Mouse (Mus musculus): ENCODE measurements around the gene Pop5.
A peak's percentile ranks its signal among the peaks of the same experiment; 100 is the strongest.

The Pop5 gene

DNA sequence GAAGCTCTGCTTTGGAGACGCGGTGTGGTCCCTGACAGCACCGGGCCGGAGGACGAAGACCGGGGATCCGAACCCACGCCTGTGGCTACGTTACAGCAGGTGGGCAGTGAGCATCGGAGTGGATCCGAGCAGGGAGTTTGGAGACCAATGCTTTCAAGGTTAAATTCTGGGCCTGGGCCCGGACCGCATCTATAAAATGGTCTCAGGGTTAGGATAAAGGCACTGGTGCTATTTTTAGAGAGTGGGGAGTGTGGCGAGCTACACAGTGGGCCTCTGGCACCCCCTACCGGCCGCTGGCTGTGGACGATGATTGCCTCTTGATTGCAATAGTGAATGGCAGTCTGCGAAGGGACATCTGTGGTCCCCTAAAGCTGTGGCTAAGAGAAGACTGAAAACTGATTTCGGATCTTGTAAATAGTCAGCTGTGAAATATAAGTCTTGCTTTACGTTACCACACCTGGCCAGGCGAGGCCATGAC is at the start of gene Pop5:
Pop5 (plus strand) TSS at position 51 of the 478 bp plus-strand sequence.
- DNase-seq (ENCODE audit: low spot score), result peak; percentile 86

DNA sequence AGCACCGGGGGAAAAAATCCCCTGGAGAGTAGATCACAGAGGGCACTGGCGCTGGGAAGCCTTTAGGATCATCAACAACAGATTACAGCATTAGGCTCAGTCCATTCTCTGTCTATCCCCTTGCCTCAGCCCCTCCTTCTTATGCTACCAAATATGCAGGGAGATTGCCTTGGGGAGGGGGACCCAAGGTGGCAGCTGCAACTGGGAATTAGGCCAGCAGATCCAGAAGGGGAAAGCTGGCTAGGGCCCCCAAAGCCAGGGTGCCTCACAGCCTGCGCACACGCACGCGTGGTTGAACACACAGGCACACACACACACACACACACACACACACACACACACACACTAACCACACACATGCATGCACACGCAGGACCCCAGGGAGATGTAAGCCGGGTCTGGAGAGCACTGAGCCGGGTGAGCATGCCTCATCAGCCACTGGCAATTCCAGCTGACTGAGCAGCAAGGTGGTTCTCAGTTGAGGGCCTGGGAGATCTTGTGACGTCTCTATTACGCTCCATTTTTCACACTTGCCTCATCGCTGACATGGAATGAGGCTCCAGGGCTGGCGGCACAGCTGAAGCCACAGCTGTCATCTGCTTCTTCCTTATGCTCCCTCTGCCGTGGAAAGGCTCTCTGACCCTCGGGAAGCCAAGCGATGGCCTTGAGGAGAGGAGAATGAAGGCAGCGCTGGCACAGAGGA is 49.1 kb upstream of the Pop5 start:
- no peak for DNase-seq (ENCODE audit: low spot score)

DNA sequence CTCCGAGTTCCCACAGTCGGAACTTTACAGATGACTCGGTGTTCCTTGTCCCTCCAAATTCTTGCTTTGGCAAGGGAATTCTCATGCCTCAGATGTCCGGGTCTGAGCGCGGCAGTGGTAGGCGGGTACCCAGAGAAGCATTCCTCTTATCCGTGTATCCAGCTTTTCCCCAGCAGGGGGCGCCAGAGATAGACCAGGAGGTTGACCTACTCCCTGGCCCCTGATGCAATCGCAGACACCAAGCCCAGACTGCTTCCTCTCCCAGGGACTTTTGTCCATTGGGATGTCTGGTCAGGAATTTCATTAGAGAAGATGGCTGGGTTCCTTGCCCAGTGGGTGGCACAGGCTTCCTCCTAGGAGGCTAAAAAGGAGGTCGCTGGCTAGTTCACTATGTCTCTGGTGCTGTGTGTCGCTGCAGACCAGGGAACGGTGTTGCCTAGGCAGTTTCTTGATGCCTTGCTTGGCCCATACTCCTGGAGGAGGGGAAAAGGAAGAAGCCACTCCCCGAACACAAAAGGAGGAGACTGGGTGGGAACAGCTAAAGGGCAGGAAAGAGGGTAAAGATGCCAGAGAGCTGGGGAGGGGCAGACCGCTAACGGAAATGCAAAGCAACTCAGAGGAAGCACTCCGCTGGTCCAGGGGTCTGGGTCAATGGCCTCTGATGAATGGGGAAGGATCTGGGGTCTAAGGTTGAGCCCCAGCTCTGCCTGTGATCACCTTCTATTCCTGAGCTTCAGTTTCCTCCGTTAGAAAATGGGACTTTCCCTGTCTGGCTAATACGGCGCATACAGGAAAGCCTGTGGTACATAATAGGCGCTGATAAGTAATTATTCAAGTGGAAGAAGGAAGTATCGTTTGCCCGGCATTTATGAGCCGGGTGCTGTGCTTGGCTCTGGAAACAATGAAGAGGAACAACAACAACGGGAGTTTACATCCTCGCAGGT is 48.2 kb upstream of the Pop5 start:
- peak; percentile 79 for DNase-seq (ENCODE audit: low spot score)

DNA sequence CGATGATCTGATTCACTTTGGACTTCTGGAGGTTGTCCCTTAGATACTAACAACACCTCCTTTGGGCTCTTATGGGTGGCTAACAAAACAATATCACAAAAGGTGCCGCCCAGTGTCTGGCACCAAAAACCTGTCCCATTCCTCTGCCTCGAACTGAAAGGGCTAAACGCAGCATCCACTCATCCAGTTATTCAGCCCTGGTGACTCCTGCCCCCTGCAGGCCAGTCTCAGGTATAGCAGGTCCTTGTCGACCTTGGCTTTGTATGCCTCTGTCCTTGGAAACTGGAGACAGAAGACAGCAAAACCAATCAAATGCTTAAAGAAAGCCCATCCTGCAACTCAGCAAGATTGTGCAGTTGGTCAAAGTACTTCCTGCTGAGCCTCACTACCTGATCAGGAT is 46.8 kb upstream of the Pop5 start:
- peak; percentile 34 for DNase-seq (ENCODE audit: low spot score)

DNA sequence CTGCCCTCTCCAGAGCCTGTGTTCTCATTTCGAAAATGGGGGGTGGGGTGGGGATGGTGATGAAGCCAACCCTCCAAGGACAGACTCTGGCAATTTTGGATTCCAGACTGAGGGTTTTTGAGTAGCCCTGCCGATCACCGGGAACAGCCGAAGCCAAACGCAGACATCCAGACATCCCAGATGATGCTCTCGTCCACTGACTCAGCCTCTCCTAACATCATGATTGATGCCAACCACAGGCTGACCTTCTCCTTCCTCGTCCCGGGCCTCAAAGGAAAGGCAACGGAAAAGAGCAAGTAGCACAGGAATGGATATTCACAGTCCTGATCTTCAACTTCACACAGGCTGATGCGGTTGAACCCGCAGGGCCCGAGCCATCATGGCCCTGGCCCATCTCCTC is 45.6 kb upstream of the Pop5 start:
- no peak for DNase-seq (ENCODE audit: low spot score)

DNA sequence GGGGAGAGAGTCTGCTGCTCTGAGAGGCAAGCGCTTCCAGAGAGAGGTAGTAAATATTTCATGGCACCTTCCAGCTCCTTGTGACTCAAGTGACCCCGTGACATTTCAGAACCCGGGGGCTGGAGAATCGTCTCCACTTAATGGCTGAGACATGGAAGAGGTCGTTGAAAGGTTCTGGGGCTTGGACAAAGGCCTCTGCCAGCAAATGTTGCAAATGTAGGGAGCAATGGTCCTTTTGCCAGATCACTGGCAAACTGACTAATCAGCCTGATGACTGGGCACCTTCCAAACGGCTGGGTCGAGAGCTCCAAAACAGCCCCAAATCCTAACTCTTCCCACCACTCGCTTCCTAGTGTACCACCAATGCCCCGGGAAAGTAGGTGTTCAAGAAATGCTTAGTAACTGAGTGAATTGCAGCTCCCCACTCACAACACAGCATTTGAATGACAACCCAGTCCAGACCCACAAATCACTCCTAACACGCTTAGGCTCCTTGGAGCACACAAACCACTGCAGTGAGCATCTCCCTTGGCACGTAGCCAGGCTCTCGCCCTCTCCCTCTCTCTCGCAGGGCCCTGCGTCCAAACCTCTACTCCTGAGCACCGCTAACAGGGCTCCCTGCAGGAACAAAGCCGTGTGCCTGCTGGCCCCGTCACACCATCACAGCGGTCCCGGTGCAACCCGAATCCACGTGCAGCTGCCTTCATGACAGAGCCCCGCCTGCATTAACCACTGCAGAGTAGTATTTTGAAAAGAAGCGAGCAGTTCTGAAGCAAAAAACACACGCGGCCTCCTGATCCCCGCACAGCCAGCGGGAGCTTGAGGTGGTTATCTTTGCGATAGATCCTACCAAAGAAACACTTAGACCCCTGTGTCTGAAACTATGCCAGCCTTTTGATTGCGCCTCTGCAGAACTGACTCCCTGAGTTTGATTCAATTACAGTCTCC is 43.5 kb upstream of the Pop5 start:
- no peak for DNase-seq (ENCODE audit: low spot score)

DNA sequence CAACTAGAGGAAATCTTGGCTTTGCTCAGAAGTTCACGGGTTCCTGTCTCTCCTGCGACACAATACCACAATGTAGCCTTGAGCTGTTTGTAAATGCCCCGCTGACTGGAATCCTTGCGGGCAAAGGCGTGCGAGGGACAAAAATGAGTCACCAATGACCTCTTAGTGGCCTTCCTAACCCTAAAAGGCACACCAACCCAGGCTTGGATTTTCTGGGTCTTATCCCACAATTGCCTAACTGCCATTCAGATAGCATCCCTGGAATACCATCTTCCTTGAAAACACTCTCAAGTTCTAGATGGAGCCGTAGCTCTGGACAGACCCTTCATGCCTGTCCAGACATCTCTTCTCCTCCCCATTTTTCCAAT is 42.8 kb upstream of the Pop5 start:
- no peak for DNase-seq (ENCODE audit: low spot score)

DNA sequence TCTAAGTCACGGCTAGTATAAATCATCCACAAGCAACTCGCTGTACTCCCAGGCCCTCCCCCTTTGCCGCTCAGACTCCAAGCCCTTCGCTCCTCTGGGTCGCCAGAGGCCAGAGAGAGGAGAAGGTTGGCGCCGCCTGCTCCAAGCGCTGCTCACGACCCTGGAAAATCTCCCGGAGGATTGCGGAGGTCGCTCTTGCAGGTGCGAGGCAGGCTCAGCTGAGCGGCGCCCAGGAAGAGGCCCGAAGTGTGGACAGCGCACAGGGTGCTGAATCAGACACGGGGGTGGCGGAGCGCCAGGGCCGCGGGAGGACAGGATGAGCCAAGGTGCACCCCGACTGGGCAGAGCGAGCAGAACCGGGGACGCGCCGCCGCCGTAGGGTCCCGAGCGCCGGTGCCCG is 42.4 kb upstream of the Pop5 start:
- no peak for DNase-seq (ENCODE audit: low spot score)

DNA sequence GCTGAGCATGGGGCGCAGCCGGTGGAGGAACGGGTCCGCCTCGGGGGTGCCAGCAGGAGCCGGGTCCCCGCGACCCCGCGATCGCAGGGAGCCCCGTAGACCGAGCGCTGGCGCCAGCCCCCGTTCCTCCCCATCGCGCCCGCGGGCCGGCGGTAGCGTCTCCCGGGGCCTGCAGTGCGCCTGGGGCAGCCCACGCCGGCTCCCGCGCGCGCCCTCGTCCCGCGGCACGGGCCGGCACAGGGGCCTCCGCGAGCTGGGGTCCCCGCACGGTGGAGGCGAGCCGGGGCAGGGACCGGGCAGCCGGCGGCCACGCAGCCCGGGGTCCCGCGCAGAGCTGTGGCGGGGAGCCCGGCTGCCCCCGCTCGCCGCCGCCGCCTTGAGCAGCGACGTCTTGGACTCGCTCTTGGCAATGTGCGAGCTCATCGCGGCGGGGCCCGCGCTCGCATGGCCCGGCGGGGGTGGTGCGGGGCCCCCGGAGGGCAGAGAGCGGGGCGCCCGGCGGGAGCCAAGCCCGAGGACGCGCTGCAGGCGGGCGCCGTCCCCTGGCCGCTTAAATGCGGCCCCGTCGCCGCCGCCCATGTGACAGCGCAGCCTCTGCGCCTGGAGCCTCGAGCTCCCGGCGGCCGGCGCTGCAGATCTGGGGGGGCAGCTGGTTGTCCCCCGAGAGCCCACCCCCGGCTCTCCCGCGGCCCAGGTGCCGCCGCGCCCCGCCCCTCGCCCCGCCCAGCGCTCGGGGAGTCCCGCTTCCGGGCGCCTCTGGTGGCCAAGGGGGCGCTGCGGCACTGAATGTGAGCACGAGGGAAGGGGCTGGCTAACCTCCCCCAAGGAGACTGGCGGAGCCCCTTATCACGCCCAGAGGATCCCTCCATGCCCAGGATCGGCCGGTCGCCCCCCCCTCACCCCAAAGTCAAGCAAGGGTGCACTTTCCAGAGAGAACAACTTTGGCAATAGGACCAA is 41.7 kb upstream of the Pop5 start, which contains the start of gene Cabp1:
Cabp1 (minus strand) TSS at position 713 of the 957 bp plus-strand sequence.
- DNase-seq (ENCODE audit: low spot score), result no peak

DNA sequence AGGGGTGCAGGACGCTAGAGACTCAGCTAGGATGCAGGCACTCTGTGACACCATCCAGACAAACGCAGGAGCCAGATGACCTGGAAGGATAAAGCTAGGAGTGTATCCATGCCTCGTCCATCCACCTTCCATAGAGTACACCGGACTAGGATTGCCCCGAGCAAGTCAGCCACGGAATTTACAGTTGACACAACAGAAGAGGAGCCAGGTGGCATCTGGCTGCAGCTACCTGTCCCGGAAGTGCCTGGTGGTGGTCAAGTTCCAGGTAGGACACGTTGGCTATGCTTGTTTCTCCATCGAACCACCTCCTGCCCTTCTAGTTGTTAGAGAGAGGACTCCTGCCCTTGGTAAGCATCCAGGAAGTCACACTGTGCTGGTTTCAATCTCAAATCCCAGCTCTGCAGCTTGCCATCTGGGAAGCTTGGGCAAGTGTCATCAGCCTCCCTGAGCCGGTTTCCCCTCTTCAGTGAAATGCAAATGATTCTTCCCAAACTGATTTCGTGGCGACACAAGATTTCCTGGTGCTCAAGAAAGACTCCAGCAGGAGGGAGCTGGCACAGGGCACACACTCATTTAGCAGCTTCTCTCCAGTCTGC is 40.9 kb upstream of the Pop5 start:
- no peak for DNase-seq (ENCODE audit: low spot score)

DNA sequence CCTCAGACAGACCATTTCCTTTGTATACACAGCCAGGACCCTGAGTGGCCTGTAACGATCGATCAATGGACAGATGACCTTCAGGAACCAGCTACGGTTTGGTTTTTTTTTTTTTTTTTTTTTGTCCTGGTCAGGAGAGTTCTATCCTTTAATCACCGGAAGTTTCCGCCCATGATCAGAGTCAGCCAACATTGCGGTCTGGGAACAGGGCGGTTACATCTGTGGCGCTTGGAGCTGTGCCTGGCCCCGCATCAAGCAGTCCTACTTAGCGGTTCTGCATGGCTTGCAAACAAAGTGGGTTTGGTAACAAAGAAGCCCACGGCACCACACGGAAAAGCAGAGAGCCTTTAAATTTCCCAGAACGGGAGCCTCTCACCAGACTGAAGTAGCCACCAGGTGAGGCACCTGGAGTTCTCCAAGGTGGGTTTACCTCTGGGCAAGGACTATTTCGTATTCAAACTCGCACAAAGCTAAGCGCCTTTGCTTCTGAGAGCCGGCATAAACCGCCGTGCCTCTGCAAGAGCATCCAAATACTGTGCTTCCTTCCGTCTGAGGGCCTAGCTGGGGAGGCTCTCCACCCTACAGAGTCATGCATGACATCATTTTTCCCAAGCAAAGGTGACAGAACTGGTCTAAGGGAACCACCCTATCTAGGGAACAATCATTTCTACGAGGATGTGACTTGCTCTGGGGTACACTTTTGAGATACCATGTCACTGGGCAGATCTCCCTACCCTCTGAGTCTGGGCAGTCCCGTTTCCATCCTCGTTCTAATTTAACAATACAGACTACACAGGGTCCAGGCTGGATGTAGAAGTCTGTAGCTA is 31.7 kb upstream of the Pop5 start:
- no peak for DNase-seq (ENCODE audit: low spot score)

DNA sequence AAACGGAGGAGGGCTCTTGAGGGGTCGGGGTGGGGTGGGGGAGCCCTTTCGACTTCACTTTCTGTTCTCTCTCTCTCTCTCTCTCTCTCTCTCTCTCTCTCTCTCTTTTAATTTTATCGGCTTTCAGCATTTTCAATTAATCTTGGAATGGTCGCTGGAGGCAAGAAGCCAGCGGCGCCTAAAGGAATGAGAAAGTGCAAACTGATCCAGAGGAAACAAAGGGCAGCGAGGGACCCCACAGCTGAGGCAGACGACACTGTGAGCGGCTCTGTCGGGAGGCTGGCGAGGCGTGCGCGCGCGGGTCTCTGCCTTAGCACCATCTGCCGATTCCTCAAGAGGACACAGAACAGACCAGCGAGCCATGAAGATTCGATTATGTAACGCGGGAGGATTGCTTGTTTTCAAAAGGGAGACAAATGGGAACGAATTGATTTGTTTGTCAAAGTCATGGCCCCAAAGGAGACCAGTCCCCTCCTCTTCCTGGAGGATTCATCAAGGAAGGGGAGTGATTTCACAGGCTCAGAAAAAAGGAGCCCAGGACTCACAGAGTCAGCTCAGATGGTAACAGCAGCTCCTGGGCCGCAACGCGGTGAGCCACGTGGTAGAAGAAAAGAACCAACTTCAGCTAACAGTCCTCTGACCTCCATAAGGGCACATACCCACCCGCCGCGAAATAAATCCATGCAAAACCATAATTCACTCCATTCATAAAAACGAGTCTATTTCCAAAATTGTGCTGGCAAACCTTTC is 30.9 kb upstream of the Pop5 start:
- DNase-seq (ENCODE audit: low spot score), result no peak

DNA sequence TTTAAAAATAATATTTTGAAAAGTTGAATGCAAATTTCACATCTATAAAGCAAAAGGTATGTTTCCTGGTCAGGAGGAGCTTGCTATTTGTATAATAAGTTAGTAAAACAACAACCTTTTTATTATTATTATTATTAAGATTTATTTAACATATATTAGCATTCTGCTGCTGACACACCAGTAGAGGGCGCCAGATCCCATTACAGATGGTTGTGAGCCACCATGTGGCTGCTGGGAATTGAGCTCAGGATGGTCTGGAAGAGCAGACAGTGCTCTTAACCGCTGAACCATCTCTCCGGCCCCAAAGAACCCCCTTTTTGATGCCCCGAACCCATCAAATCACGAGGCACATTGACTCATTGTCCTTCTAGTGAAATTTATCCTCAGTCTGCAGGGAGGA is 28.4 kb upstream of the Pop5 start:
- DNase-seq (ENCODE audit: low spot score), result no peak

DNA sequence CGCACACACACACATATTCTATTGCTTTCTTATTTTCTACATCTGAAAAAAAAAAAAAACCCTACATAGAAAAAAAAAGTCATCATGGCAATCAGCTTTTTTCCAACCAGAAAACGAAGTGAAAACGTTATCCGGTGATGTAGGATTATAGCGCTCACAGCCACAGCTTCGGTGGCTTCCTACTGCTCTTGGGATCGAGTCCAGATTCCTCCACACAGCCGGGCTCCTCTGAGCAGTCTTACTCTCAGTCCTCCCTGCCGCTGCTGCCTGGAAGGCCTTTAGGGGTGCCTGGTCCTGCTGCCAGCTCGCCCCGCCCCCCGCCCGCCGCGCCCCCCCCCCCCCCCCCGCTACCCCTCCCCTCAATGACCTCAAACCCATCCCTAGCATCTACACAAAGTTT is 27.7 kb upstream of the Pop5 start:
- no peak for DNase-seq (ENCODE audit: low spot score)

DNA sequence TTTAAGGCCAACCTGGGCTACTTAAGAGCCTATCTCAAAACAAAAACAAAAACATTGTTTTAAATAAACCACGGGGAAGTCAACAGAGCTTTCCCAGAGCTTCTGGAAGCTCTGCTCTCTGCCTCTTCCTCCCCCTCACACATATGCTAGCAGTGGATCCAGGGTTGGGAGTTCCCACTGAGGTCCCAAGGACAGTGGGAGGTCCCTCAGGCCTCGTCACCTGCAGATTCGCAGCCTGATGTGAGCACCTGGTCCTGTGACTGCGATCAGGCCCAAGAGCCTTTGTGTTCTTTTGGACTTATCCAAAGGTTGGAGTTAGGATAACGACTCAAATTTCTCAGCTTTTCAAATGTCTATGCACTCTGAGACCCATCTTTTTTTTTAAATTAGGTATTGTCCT is 27.0 kb upstream of the Pop5 start:
- DNase-seq (ENCODE audit: low spot score), result no peak

DNA sequence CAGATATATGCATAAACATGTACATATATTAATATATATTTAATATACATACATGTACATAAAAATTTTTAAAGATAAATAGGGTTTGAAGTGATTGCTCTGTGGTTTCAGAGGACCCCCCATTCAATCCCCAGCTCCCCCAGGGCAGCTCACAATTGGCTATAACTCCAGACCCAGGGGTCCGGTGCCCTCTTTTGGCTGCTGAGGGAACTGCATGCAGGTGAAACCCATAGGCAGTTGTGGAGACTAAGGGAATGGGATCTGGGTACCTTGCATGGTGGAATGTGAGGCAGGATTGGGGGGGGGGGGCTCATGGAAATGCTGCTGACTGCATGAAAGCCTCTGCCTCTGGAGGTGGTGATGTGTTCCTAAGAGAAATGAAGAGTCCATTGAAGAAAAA is 25.3 kb upstream of the Pop5 start:
- DNase-seq (ENCODE audit: low spot score), result peak; percentile 37

DNA sequence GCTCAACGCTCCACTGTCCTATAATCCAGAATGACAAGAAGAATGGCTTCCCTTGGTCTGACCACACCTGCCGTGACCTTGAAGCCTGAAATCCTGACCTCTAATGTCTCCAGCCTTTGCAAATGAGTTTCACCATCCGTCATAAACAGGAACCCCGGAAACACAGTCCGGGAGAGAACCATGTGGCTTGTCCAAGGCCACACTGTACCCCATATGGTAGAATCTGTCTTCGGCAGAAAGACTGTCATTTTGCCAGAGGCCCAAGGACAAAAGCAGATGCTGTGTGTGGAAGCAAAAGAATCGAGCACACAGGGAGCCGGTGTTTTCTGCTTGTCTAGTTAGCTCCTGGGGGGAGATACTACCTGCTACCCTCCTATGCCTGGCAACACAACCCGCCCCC is 23.2 kb upstream of the Pop5 start:
- no peak for DNase-seq (ENCODE audit: low spot score)

DNA sequence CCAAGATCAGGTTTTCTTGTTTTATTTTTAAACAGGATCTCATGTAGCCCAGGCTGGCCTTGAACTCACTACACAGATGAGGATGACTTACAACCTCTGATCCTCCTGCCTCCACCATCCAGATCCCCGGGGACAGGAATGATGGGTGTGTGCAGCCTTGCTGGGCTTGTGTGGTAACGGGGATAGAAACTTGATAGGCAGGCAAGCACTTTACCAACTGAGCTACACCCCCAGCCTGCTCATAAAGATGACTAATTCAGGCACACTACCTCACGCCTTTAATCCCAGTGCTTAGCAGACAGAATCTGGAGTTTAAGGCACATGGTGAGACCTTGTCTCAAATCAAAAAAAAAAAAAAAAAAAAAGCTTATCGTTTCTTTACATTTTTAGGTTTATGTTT is 22.8 kb upstream of the Pop5 start:
- no peak for DNase-seq (ENCODE audit: low spot score)

DNA sequence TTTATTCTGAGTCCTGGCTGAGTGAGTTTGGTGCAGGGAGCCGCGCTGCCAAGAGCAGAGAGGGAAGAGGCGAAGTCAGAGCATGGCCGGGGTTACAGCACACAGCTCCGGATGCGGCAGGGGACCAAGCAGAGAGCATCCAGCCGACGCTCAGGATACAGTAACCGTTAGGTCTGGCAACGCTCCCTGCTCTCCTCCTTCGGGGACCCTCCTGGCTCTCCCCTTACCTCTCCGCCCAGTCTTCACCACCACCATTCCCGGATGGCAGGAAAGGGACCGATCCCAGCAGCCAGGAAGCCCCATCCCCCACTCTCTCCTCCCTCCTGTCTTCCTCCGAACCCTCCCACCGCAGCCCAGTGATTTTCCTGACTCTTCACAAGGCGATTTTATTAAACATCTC is 20.8 kb upstream of the Pop5 start:
- no peak for DNase-seq (ENCODE audit: low spot score)

All from c-Kit-positive CD71-positive TER-119-positive erythroid progenitor cells, embryonic 14.5 days (primary cell).